Mouse (Mus musculus) kidney, adult 18-20 months (tissue): ENCODE results near the gene Dusp5.

Source experiments
- DNase-seq: peaks from one replicate; pipeline ENCODE4 v3.0.0; 2021

Dusp5 gene

DNA sequence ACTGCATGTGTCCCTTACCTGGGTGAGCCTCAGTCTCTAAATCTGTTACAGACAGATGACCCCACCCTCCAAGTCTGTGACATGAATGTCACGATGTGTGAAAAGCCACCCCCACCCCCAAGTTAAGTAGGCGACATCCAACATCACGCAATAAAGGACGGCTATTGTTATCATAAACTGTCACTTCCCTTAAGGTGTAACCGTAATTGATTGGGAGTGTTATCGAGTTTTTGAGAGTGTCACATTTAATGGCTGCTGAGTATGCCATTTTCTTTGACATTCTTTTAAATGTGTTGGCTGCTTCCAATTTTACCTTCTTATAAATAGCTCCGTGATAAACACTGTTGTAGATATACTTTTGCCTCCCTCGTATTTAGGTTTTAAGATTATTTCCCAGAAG, 9.4 kb upstream of the Dusp5 start:
- DNase-seq = no peak

DNA sequence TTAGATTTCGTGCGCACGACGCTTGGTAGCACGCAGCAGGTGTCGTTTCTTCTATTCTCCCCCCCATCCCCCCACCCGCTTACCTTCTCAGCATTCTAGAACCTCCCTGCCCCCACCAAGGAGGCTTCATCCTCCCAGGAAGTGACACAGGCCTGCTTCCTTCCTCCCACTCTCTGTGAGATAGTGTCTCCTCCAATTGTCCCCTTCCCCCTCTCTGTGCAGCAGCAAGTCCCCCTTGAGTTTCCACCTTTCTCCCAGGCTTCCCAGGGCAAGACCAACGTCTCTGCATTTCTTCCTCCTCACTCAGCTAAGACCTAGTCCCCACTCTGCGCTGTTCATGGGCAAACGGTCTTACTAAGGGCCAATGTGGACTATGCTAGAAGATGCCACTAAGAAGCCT, 8.9 kb upstream of the Dusp5 start:
- DNase-seq = no peak

DNA sequence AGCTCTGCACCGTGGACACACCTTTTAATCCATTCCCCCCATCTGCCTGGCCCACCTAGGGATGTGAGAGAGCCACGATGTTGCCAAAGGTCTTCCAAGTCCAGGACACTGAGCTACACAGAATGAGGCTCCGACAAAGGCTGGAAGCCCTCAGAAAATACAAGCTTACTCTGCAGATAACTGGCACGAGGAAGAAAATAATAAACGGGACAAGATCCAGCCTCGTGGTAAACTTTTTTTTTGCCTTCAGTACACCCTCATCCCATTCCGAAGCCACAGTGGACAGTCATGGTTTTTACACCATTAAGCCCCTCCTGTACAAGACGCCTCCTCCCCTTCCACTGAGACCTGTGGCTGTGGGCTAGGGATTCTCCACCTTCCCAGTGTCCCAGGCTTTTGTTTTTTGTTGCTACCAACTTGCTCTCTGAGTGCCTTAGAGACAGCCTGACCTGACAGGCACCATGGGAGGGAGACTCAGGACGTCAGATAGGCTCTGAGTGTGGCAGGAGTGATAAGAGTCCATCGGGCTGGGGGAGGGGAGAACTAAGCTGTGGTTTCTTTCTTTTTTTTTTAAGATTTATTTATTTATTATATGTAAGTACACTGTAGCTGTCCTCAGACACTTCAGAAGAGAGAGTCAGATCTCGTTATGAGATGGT, 7.6 kb upstream of the Dusp5 start:
- DNase-seq = no peak

DNA sequence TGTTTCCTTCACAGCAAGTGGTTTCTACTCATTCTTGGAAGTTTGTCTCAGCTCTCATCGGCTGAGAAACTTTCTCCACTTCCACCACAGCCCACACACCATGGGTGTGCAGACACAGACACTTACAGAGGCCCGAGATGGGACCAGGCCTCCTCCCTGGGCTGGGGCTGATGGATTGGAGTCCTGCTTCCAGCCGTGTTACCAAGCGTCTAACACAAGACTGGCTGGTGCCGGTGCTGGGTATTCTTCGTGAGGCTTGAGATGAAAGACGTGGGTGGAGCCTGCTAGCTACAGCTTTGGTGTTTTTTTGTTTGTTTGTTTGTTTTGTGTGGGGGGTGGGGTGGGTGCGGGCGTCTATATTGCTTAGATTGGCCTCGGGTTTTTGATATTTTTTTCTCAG, 1.4 kb upstream of the Dusp5 start:
- DNase-seq = no peak

DNA sequence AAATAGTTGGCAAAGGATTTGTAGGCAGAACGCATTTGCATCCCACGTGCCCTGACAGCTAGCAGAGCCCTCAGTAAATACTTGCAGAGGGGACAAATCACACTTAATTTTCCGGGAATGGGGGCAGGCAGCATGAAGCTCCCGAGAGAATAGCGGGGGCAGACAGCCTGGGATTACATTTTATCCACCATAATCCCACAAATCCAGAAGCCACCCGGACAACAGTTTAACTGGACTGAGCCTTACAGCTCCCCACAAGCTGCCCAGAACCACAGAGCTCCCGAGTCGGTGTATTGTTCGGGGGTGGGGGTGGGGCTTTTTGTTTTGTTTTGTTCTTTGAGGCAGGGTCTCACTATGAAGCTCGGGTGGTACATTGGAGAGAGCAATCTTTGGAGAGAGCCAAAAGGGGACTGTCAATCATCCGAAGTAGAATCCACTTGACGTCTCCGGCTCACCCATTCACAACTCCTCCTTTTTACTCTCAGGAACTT, 733 bp upstream of the Dusp5 start:
- no peak for DNase-seq

DNA sequence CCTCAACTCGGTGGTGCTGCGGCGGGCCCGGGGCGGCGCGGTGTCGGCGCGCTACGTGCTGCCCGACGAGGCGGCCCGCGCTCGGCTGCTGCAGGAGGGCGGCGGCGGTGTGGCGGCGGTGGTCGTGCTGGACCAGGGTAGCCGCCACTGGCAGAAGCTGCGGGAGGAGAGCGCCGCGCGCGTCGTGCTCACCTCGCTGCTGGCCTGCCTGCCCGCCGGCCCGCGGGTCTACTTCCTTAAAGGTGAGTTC, 471 bp downstream of the Dusp5 start:
- DNase-seq = no peak

DNA sequence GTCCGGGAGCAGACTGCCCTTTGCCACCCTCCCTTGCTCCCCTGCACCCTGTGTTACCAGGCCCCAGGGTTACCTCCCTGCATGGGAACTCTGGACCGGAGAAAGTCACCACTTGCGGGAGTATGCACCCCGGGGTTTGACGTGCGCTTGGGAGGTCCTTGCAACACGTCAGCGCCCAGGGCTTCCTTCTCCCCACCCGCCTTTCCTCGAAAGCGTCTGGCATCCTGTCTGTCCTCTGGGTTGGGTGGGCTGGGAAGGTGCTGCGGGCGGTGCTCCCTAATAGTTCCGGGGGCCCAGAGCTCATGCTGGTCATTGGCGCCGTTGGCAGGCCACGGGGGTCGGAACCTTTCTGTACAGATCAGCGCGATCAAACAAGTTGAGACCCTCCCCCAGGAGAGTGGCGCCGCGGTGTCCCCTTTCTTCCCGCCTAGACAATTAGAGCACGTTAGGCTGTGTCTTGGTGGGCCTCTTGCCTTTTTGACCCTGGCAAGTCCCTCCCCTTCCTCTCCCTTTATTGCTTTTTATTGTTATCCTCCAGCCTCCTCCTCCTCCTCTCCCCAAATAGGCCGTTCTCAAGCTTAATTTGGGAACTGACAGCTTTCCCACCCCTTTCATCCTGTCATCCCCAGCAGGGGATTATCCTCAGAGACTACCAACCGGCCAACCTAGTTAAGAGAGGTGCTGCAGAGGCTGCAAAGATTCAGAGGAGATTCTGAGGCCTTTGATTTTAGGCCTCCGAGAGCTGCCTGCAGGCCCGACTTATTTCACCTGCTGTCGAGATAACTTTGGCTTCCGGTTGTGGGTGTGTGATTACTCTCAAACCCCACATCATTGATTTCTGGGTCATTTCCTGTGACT, 1.0 kb downstream of the Dusp5 start:
- DNase-seq = peak; percentile 31

DNA sequence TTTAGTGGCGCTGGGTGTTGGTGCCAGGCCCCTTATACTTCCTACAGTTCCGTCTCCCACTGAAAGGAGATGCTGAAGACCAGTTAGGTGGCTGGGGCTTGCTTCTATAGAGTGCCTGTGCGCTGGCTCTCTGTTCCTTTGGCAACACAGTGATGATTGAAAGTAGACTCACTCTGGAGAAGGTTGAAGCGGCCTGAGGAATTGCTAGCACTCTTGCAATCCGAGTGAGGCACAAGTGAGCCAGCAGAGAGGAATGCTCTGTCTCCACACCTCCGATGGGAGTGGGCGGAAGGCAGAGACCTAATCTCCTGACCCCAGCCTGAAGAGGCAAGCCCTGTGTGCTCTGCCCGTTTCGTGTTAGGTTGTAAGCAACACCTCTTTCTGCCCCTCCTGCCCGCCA, 2.5 kb downstream of the Dusp5 start:
- no peak for DNase-seq

DNA sequence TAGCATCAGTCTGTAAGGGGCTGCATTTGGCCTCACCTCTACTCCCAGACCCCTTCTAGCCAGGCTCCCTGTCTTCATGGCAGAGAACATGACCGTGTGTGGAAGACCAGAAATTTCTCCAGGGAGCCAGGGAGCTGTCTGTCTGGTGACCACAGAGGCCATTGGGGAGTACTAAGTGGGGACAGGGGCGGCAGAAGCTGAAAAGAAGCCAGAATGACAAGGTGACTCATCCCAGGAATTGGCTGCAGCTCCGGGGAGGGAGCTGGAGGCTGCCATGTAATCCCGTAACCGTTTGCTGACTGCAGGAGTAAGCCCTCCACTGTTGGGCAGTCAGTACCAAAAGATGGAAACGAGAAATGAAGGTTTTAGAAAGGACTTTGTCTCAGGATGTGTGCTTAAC, 3.1 kb downstream of the Dusp5 start:
- no peak for DNase-seq

DNA sequence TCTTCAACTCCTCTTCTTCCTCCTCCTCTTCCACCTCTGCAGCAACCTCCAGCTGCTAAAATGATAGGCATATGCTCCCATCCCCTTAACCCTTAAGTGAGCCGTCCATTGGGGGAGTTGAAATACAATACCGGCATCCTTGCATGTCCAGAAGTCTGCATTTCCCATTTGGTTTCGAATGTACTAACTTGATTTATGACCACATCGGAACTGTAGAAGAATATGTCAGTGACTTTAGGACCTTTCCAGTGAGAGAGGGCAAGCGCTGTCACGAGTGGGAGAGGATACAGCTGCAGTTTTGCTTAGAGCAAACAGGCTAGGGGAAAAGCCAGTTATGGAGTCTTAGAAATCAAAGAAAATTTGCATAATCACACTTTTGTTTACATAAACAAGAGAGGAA, 3.8 kb downstream of the Dusp5 start:
- DNase-seq = no peak

DNA sequence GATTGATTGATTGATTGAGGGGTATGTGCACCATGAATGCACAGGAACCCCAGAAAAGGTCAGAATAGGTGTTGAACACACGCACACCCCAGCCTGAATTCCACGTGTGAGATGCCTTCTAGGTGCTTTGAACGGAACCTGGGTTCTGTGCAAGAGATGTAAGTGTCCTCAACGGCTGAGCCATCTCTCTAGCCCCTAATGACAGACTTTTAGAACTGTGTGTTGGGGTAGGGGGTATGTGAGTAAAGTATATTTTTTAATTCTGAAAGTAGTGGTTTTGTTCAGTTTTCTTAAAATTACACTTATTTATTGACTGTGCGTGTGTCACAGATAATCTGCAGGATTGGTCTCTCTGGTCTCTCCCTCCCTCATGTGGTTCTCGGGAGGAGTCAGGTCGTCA, 4.3 kb downstream of the Dusp5 start:
- no peak for DNase-seq

DNA sequence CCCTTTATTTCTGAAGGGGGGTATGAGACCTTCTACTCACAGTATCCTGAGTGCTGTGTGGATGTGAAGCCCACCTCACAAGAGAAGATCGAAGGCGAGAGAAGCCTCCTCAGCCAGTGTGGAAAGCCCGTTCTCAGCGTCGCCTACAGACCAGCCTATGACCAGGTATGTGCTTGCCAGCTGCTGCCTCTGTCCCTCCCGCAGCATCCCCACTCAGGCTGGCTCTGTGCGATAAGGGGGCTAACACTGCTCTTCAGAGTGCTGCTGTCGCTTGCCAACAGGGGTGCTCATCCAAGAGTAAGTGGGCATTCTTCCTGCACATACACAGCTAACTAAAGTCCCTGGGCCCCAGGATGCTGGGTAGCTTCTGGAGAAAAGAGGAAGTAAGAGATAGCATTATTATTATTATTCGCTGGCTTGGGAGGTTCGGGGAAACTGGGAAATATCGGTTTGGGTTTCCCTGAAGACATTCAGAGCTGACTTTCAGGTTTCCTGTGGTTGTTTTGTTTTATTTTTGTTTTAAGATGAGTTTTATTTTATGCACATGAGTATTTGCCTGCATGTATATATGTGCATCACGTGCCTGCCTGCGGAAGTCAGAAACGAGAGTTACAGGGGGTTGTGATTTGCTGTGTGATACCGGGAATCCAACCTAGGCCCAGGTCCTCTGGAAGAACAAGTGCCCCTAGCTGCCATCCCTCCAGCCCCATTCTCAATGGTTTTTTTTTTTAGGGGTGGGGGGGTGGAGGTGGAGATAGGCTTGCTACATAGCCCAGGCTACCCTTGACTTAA, 5.1 kb downstream of the Dusp5 start:
- DNase-seq = no peak

DNA sequence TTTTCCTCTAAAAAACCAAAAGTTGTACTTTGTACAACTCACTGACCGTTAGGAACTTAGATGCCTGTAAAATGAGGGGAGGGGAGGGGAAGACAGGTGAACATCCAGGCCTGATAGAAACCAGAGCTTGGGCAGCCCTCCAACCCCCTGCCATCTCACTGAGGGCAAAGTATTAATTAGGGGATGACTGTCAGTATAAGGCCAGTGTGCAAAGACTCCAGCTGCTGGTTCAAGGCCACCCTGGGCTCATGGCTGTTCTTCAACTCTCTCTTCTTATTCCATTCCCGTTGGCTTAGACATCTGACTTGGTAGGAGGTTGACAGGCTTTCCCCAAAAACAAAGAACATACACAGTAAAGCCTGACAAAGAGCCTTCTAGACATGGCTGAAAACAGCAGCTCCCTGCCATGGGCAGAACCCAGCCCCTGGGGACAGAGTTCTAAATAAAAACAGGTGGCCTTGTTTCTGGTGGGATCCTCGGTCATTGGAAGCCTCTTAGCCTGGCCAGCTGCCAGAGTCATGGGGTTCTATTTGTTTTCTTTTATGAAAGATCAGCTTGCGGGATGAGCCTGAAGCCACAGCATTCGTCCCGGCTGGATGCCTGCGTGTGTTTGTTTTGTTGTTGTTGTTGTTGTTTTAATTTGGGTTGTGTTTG, 6.0 kb downstream of the Dusp5 start:
- no peak for DNase-seq

DNA sequence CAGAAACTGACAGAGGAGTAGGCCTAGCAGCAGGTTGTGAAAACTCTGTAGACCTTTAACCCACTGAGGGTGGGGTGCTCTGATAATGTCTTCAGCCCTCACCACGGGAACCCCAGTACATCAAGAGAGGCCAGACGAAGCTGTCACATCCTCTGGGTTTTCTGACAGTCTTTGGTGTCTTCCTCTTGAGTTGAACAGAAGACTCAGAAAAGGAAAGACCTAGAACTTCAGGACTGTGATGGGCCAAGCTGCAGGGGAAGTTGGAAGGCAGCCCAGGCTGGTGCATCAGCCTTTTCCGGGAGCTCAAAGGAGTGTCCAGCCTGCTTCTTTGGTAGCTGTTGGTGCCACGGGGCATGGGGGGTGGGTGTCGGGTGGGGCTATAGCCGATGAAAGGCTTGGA, 6.5 kb downstream of the Dusp5 start:
- DNase-seq = no peak

DNA sequence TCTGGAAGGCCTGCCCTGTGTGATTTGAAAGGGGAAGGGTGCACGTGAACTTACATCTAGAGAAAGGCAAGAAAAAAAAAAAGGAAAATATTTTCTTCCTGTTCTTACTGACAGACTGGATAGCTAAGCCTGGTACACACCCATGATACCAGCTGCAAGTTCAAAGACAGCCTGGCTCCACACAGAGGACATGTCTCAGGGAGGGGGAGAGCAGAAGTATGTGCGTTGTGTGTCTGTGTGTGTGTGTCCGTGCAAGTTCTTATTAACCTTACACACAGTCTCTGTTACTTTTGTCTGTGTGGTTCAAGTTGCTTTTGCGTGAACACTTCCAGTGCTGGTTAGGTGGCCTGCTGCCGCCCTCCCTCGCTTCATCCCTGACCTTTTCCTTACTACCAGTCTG, 7.3 kb downstream of the Dusp5 start:
- DNase-seq = no peak

DNA sequence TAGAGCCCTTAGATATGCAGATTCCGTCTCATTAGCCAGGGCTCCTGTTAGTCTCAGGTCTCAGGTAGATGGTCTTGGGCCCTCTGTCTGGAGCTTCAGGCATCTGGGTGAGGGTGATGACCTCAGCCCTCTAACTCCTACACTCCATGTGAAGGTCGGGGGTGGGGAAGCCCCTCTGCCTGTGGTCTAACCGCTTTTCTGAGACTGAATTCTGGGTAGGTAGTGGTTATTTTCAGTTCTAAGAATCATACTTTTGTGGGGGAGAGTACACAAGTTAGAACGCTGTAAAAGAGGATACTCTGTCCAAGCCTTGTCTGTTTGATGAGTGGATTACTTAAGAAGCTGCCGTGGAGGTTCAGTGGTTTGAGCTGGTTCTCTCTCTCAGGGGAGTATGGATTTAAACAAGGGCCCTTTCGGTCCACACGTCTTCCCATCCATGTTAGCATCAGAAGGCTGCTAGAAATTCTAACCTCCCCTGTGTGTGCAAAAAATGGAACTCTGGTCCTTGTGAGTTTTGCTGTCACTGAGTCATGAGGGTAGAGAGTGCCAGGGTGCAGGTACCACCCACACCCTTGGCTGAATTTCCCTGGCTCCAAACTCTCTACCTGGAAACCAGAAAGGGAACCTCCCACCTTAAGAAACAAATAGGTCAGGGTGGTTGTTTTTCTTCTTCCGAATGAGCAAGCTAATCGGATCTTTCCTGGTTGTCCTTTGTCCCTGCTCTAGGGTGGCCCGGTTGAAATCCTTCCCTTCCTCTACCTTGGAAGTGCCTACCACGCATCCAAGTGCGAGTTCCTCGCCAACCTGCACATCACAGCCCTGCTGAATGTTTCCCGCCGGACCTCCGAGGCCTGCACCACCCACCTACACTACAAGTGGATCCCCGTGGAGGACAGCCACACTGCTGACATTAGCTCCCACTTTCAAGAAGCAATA, 8.1 kb downstream of the Dusp5 start:
- DNase-seq = no peak

DNA sequence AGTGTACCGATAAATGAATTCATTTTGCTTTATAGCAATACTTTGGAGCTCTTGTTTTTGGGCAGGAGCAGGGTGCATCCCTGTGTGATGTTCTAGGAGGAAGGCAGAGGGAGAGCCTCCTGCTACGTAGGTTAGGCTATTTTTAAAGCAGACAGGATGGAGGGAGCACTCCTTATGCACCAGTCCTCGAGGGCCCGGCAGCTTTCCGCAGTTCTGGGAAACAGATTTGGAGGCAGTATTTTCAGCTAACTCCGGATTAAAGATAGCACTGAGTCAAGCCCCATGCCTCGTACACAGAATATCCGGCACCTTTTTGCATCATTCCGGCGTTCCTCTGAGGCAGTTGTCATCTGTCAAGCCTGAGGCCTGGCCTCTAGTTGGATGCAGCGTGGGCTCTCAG, 9.1 kb downstream of the Dusp5 start:
- no peak for DNase-seq

DNA sequence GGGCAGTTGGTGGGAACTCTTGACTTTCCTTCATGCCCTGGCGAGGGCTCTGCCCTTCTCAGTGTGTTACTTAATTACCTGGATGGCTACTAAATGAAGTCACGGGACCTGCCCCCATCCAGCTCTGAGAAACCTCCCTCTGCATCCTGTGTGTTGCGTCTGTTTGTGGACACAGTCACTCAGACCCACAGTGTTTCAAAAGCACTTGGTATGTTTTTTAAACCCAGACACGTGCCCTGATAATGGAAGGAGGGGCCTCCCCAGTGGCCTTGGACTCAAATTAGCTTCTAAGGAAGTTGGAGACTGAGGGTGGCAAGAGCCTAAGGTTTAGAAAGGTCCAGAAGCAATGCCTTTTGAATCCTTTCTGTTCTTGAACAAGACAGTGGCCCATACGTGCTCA, 9.9 kb downstream of the Dusp5 start:
- peak; percentile 15 for DNase-seq

DNA sequence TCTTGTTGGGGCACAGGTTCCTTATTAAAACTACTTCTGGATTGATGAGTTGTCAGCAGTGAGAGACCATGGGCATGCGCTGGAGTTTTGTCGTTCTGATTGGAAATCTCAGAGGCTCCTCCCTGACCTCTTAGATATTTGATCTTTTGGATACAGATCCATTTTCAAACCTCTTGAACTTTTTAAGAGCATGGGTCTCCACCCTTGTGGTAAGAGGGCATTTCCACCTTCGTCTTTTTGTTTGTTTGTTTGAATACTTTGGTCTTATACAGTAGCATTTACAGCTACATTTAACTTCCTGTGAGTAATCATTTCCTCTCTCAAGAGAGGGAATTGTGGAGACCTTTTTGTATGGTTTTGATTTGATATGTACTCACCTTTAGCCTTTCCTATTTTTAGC, 10.4 kb downstream of the Dusp5 start:
- no peak for DNase-seq

DNA sequence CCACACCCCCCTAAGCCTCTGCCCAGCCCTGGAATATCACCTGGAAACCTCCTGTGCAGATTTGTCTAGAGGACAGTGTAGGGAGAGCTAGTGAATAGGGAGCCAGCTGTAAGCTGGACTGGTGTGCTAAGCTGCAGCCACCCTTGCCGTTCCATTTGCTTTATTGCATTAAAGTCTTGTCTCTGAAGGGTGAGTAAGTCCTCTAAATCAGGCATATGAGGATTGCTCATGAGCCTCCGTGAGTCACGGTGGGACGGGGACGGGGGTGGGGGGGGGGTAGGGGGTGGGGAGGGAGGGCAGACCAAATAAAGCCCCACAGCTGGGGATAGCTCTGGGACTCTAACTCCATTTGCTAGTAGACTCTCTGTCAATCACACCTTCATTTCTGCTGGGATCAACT, 14.7 kb downstream of the Dusp5 start:
- DNase-seq = no peak

DNA sequence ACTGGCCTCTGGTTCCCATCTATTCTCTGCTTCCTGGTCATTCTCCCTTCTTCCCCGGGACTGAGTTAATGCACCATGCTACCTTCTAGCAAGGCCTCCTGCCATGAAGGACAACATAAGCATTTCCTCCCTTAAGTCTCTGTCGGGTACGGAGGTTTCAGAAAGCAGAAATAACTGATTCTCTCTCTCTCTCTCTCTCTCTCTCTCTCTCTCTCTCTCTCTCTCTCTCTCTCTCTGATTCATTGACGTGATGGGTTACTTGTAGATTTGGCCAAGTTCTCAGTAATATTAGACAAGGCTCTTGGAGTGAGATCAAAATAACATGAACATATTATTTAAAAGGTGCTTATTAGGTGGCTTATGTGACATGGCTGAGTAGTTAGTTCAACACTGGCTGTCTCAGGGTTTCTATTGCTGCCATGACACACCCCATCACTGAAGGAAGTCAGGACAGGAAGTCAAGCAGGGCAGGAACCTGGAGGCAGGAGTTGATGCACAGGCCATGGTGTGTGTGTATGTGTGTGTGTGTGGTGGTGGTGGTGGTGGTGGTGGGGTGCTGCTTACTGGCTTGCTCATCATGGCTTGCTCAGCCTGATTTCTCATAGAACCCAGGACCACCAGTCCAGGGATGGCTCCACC, 16.1 kb downstream of the Dusp5 start:
- no peak for DNase-seq

DNA sequence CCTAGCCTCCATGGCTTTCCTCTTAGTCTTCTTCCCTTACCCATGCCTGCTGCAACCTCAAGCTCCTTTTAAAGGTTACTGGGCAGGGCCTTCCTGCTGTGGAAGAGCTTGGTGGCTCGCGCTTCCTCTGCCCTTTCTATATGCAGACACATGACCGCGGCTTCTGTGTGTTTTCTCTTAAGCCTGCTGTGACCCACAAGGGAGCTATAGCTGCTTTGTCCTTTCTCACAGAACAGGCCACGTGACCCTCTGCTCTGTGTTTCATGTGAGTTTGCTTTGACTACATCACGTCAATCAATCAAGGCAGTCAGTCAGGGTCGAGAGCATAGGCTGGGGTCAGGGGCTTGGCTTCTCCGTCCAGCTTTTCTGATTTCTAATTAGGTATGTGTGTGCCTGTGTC, 18.7 kb downstream of the Dusp5 start:
- DNase-seq = no peak
